Mouse (Mus musculus) heart, adult 2 months (tissue): Measurements from ENCODE around the gene Gm28042. TPM values are rescaled to one million over a fixed set of nuclear protein-coding genes. Genes with fewer than 3 reads are reported as not detected.

ENCODE experiments used
- DNase-seq, 2 experiments: peaks; one replicate each; pipeline ENCODE4 v3.0.0; 2021
- H3K27ac ChIP-seq: fragments of 200-600 bp; 2 replicates; pipeline ENCODE4 v1.8.1; 2022
- H3K27me3 ChIP-seq: fragments of 200-500 bp; 2 replicates; pipeline ENCODE4 v1.6.1; 2012; ENCODE audit warnings: mild to moderate bottlenecking, low read length, inconsistent platforms, mixed read lengths; ENCODE audit not compliant: control insufficient read depth, insufficient read depth
- H3K36me3 ChIP-seq: fragments of 200-500 bp; 2 replicates; pipeline ENCODE4 v1.6.1; 2012; ENCODE audit warnings: low read length, inconsistent platforms; ENCODE audit not compliant: control insufficient read depth, insufficient read depth
- H3K4me1 ChIP-seq: fragments of 200-500 bp; 2 replicates; pipeline ENCODE4 v1.6.1; 2011; ENCODE audit warnings: low read length; ENCODE audit not compliant: control insufficient read depth, insufficient read depth
- H3K4me3 ChIP-seq: fragments of 200-600 bp; 2 replicates; pipeline ENCODE4 v1.8.1; 2022
- H3K79me2 ChIP-seq: fragments of 200-500 bp; replicated peaks from 2 replicates; pipeline ENCODE4 v1.6.1; 2012; ENCODE audit warnings: mild to moderate bottlenecking, inconsistent platforms, low read length, moderate library complexity, mixed read lengths; ENCODE audit not compliant: control insufficient read depth, insufficient read depth
- H3K9ac ChIP-seq: fragments of 200-500 bp; 2 replicates; pipeline ENCODE4 v1.6.1; 2012; ENCODE audit warnings: low read depth, mild to moderate bottlenecking, control low read depth, inconsistent platforms, low read length, mixed read lengths
- CTCF ChIP-seq: fragments of 200-600 bp; IDR thresholded peaks from 2 replicates; pipeline ENCODE4 v1.8.1; 2022; ENCODE audit warnings: antibody characterized with exemption, mild to moderate bottlenecking, moderate library complexity
- EP300 ChIP-seq: fragments of 200-500 bp; IDR thresholded peaks from 2 replicates; pipeline ENCODE4 v1.6.1; 2011; ENCODE audit warnings: low read depth, low read length, control low read depth; ENCODE audit not compliant: insufficient read depth
- POLR2A ChIP-seq: fragments of 200-500 bp; IDR thresholded peaks from 2 replicates; pipeline ENCODE4 v1.6.1; 2011; ENCODE audit warnings: mild to moderate bottlenecking, low read depth, low read length, control low read depth; ENCODE audit not compliant: insufficient read depth
- WGBS: fragments of 180-500 bp; shearing (Covaris S2); methylation state at CpG from one replicate; pipeline ENCODE4 v1.1.7; 2018; 5-methylcytosine and 5-hydroxymethylcytosine counted together
- intact Hi-C: fragments of 180-260 bp; cut with DNase I; formaldehyde crosslinking; loops from one replicate; pipeline ENCODE4 v1.15.1; 2025
- polyA plus RNA-seq: library from polyadenylated mRNA; depleted of rRNA; stranded (reverse); fragments of >200 nt; gene quantifications from 2 replicates; pipeline ENCODE4 v1.2.3, GENCODE M21; 2012
- total RNA-seq, 2 experiments: library from RNA; stranded (reverse); gene quantifications; 2 replicates each; pipeline ENCODE4 v1.2.3; 2021

Gene Gm28042
- total and polyA plus RNA-seq, 3 experiments = 0.55 to 2.2 (median 0.77) TPM

- no peak for DNase-seq
- TF ChIP-seq POLR2A (no peak), EP300 (no peak), CTCF (no peak)
- H3K4me1 ChIP-seq = no peaks in the 10 kb centered on the region
- intact Hi-C loops = no loop called here
- H3K27me3 ChIP-seq = no peaks in the 10 kb centered on the region
- H3K36me3 ChIP-seq = no peaks in the 10 kb centered on the region
- H3K4me3 ChIP-seq = no peak overlapping the region
- H3K79me2 ChIP-seq = no peaks in the 10 kb centered on the region; the same call in 1 of the 2 replicates
- 100% methylated on average over 2 of the region's 2 CpGs for WGBS
- H3K9ac ChIP-seq = no peak overlapping the region
- no peak overlapping the region for H3K27ac ChIP-seq
Measured at GRCm38 (mm10) chr2:119987441-119987840, 39.9 kb upstream of the Gm28042 start.

GRCm38 (mm10) chr2:119988952-119989351 is 38.3 kb upstream of the Gm28042 start:
- TF ChIP-seq CTCF = no peak
- TF ChIP-seq EP300 = no peak
- TF ChIP-seq POLR2A = no peak
- intact Hi-C loops = no loop called here
- H3K27ac ChIP-seq = no peak overlapping the region

GRCm38 (mm10) chr2:119990881-119991280 is 36.4 kb upstream of the Gm28042 start:
- TF ChIP-seq POLR2A (no peak), EP300 (no peak), CTCF (no peak)
- no peaks in the 10 kb centered on the region for H3K27me3 ChIP-seq
- H3K4me3 ChIP-seq = no peak overlapping the region
- no peak for DNase-seq
- H3K79me2 ChIP-seq = no peaks in the 10 kb centered on the region; the same call in 1 of the 2 replicates
- 82% methylated on average over 6 of the region's 6 CpGs for WGBS
- no peak overlapping the region for H3K27ac ChIP-seq
- H3K9ac ChIP-seq = no peak overlapping the region
- peaks cover 4% of the 10 kb centered on the region for H3K4me1 ChIP-seq
- intact Hi-C loops = no loop called here
- peaks cover 2% of the 10 kb centered on the region for H3K36me3 ChIP-seq

More at GRCm38 (mm10) chr2:119988952-119989351, 38.3 kb upstream of the Gm28042 start:
- WGBS = 74% methylated on average over 4 of the region's 4 CpGs
- no peak for DNase-seq
- Histone ChIP-seq H3K4me3 (no peak overlapping the region), H3K36me3 (no peaks in the 10 kb centered on the region), H3K9ac (no peak overlapping the region), H3K79me2 (no peaks in the 10 kb centered on the region; the same call in 1 of the 2 replicates), H3K4me1 (no peaks in the 10 kb centered on the region), H3K27me3 (no peaks in the 10 kb centered on the region)

DNA sequence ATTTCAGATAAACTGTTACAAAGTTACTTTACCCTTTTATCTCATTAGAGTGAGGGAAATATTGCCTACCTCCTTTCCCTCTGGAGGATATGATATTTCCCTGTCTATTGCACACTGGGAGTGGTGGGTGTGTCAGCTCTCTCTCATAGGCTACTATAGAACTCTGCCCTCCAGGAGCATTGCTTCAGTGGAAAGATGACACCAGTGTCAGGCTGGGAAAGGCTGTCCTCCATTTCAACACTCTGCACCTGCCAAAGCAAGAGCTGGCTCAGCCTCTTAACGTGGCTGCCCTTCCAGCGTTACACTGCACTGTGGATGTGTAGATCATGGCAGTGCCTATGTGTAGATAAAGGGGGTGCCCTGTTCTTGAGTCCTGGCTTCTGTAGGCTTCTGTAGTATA is 34.9 kb upstream of the Gm28042 start:
- Histone ChIP-seq H3K4me1 (peaks cover 10% of the 10 kb centered on the region), H3K79me2 (no peaks in the 10 kb centered on the region; the same call in 1 of the 2 replicates), H3K27ac (no peak overlapping the region), H3K9ac (no peak overlapping the region), H3K27me3 (no peaks in the 10 kb centered on the region), H3K36me3 (peaks cover 4% of the 10 kb centered on the region), H3K4me3 (no peak overlapping the region)
- DNase-seq = no peak
- intact Hi-C loops = no loop called here
- 74% methylated on average over 2 of the region's 2 CpGs for WGBS
- no peak for TF ChIP-seq POLR2A
- no peak for TF ChIP-seq CTCF
- no peak for TF ChIP-seq EP300

- Histone ChIP-seq H3K79me2 (no peaks in the 10 kb centered on the region; the same call in 1 of the 2 replicates), H3K9ac (no peak overlapping the region), H3K4me3 (no peak overlapping the region), H3K27ac (no peak overlapping the region), H3K4me1 (peaks cover 13% of the 10 kb centered on the region), H3K36me3 (peaks cover 4% of the 10 kb centered on the region), H3K27me3 (no peaks in the 10 kb centered on the region)
- TF ChIP-seq EP300 (no peak), CTCF (no peak), POLR2A (no peak)
- no peak for DNase-seq
- intact Hi-C loops = no loop called here
- 30% methylated on average over 2 of the region's 2 CpGs for WGBS
Measured at GRCm38 (mm10) chr2:119993515-119993914, 33.8 kb upstream of the Gm28042 start.

- no peak for DNase-seq
- no peak overlapping the region for H3K9ac ChIP-seq
- H3K27ac ChIP-seq = peak overlapping the region; percentile 61; the same call in 1 of the 2 replicates
- H3K4me3 ChIP-seq = no peak overlapping the region
- H3K27me3 ChIP-seq = no peaks in the 10 kb centered on the region
- peaks cover 13% of the 10 kb centered on the region for H3K4me1 ChIP-seq
- intact Hi-C loops = no loop called here
- TF ChIP-seq CTCF (no peak), EP300 (no peak), POLR2A (no peak)
- 59% methylated on average over 6 of the region's 6 CpGs for WGBS
- H3K79me2 ChIP-seq = no peaks in the 10 kb centered on the region
- peaks cover 4% of the 10 kb centered on the region for H3K36me3 ChIP-seq
Measured at GRCm38 (mm10) chr2:119994839-119995238, 32.5 kb upstream of the Gm28042 start.
